Mouse (Mus musculus) embryonic facial prominence, embryonic 11.5 days (tissue): ENCODE results near the gene Atxn7l1. TPM values are rescaled to one million over a fixed set of nuclear protein-coding genes. Genes with fewer than 3 reads are reported as not detected.

Experiments
- ATAC-seq: fragments of 200-750 bp; cut with Nextera tagmentation; replicated peaks from 2 replicates; pipeline ENCODE4 v1.8.0; 2017; ENCODE audit warnings: low read depth; ENCODE audit not compliant: insufficient number of reproducible peaks, low FRiP score, low TSS enrichment
- DNase-seq: peaks from one replicate; pipeline ENCODE4 v3.0.0-alpha.2; 2015; ENCODE audit warnings: low spot score
- H3K27ac ChIP-seq: fragments of 300-500 bp; sonication (generic); replicated peaks from 2 replicates; pipeline ENCODE4 v1.5.1; 2014; ENCODE audit warnings: mild to moderate bottlenecking, low read depth, low read length, control low read depth
- H3K27me3 ChIP-seq: fragments of 300-500 bp; sonication (generic); 2 replicates; pipeline ENCODE4 v1.6.1; 2014; ENCODE audit warnings: mild to moderate bottlenecking, low read length, moderate library complexity, mixed read lengths; ENCODE audit not compliant: control insufficient read depth, insufficient read depth
- H3K36me3 ChIP-seq: fragments of 300-500 bp; sonication (generic); replicated peaks from 2 replicates; pipeline ENCODE4 v1.6.1; 2014; ENCODE audit warnings: low read depth, mild to moderate bottlenecking, low read length, moderate library complexity, mixed read lengths; ENCODE audit not compliant: control insufficient read depth, insufficient read depth
- H3K4me1 ChIP-seq: fragments of 300-500 bp; sonication (generic); 2 replicates; pipeline ENCODE4 v1.6.1; 2014; ENCODE audit warnings: low read length, mixed read lengths; ENCODE audit not compliant: control insufficient read depth, insufficient read depth
- H3K4me2 ChIP-seq: fragments of 300-500 bp; sonication (generic); 2 replicates; pipeline ENCODE4 v1.6.1; 2014; ENCODE audit warnings: low read depth, mild to moderate bottlenecking, control low read depth, low read length, moderate library complexity
- H3K4me3 ChIP-seq: fragments of 300-500 bp; sonication (generic); 2 replicates; pipeline ENCODE4 v1.5.1; 2014; ENCODE audit warnings: low read depth, low read length, control low read depth
- H3K9ac ChIP-seq: fragments of 300-500 bp; sonication (generic); replicated peaks from 2 replicates; pipeline ENCODE4 v1.6.1; 2014; ENCODE audit warnings: mild to moderate bottlenecking, control low read depth, low read length
- H3K9me3 ChIP-seq: fragments of 300-500 bp; sonication (generic); replicated peaks from 2 replicates; pipeline ENCODE4 v1.6.1; 2016; ENCODE audit warnings: mild to moderate bottlenecking, low read length, inconsistent platforms, mixed read lengths; ENCODE audit not compliant: control insufficient read depth
- WGBS: fragments of 180-500 bp; shearing (Covaris S2); extraction: QIAGEN DNeasy Blood & Tissue Kit; methylation state at CpG from one replicate; pipeline ENCODE4 v1.1.7; 2014; 5-methylcytosine and 5-hydroxymethylcytosine counted together
- polyA plus RNA-seq: library from polyadenylated mRNA; unstranded; fragments of >200 nt; fragmentation: Nextera tagmentation; extraction: Ambion mirVana; gene quantifications from 2 replicates; pipeline ENCODE4 v1.2.1, GENCODE M21; 2014

The Atxn7l1 gene
- polyA plus RNA-seq, 1 experiment from 2014 or later, result 18.9 TPM

DNA sequence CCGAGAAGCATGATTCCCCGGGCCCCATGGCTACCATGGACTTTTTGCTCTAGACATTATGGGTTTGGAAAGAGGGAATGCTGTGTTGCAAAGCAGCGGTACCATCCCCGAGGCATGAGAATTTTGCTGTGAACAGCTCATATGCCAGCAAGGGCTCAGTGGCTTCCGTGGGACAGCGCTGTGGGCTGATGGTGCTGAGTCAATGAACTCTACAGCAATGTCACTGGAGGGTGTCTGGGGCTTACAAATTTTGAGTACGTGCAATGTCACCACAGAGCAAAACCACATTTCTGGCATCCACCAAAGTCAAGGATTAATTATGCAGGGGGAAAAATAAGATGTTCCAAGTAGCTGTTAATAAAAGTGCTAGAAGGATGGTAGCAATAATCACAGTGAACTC is 42.6 kb downstream of the Atxn7l1 start:
- H3K4me1 ChIP-seq, result peaks cover 3% of the 10 kb centered on the region; the same call in 1 of the 2 replicates
- H3K4me3 ChIP-seq, result no peak overlapping the region
- H3K27me3 ChIP-seq, result no peaks in the 10 kb centered on the region
- no peak overlapping the region for H3K9ac ChIP-seq
- DNase-seq (no peak), ATAC-seq (no peak)
- H3K4me2 ChIP-seq, result no peak overlapping the region
- no peaks in the 10 kb centered on the region for H3K9me3 ChIP-seq
- no peaks in the 10 kb centered on the region for H3K36me3 ChIP-seq
- WGBS, result 92% methylated on average over 7 of the region's 7 CpGs
- no peak overlapping the region for H3K27ac ChIP-seq

GRCm38 (mm10) chr12:33190633-33191032 is 43.1 kb downstream of the Atxn7l1 start:
- ATAC-seq (no peak), DNase-seq (no peak)
- H3K36me3 ChIP-seq, result no peaks in the 10 kb centered on the region
- H3K27me3 ChIP-seq, result no peaks in the 10 kb centered on the region
- H3K4me3 ChIP-seq, result no peak overlapping the region
- H3K4me1 ChIP-seq, result peaks cover 3% of the 10 kb centered on the region; the same call in 1 of the 2 replicates
- no peaks in the 10 kb centered on the region for H3K9me3 ChIP-seq
- 71% methylated on average over 6 of the region's 6 CpGs for WGBS
- H3K27ac ChIP-seq, result no peak overlapping the region
- H3K4me2 ChIP-seq, result no peak overlapping the region
- H3K9ac ChIP-seq, result no peak overlapping the region

GRCm38 (mm10) chr12:33193408-33193901 is 46.0 kb downstream of the Atxn7l1 start:
- no peak overlapping the region for H3K4me3 ChIP-seq
- ATAC-seq (no peak), DNase-seq (peak; percentile 20)
- WGBS, result 49% methylated on average over 11 of the region's 11 CpGs
- H3K9me3 ChIP-seq, result no peaks in the 10 kb centered on the region
- H3K36me3 ChIP-seq, result no peaks in the 10 kb centered on the region
- H3K27me3 ChIP-seq, result no peaks in the 10 kb centered on the region
- H3K4me1 ChIP-seq, result peaks cover 3% of the 10 kb centered on the region; the same call in 1 of the 2 replicates
- H3K27ac ChIP-seq, result no peak overlapping the region
- no peak overlapping the region for H3K9ac ChIP-seq
- H3K4me2 ChIP-seq, result no peak overlapping the region

- no peak for DNase-seq
Measured at GRCm38 (mm10) chr12:33195175-33195574, 47.7 kb downstream of the Atxn7l1 start.

DNA sequence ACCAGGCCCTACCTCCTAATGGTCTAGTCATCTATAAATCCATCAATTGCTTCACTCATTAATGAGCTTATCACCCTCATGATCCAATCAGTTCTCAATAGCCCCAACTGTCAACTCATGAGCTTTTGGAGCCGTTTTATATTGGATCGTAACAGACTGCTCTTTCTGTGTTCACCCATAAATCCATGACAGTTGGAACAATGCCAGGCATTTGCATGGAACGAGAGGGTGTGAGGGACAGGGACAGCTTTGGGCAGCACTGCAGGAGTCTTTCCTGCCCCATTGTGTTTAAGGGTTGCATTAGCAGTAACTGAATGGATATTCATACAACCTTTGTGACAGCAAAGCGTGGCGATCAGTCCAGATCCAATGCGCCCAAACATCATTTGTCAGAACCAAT is 49.8 kb downstream of the Atxn7l1 start:
- Histone ChIP-seq H3K27ac (no peak overlapping the region), H3K36me3 (no peaks in the 10 kb centered on the region), H3K27me3 (no peaks in the 10 kb centered on the region), H3K9ac (no peak overlapping the region), H3K9me3 (no peaks in the 10 kb centered on the region), H3K4me3 (no peak overlapping the region), H3K4me2 (no peak overlapping the region), H3K4me1 (peaks cover 3% of the 10 kb centered on the region; the same call in 1 of the 2 replicates)
- DNase-seq (no peak), ATAC-seq (no peak)
- WGBS, result 76% methylated on average over 6 of the region's 6 CpGs

More at GRCm38 (mm10) chr12:33195175-33195574, 47.7 kb downstream of the Atxn7l1 start:
- no peak for ATAC-seq
- no peak overlapping the region for H3K27ac ChIP-seq
- H3K9me3 ChIP-seq, result no peaks in the 10 kb centered on the region
- H3K9ac ChIP-seq, result no peak overlapping the region
- H3K4me3 ChIP-seq, result no peak overlapping the region
- no peaks in the 10 kb centered on the region for H3K36me3 ChIP-seq
- no peak overlapping the region for H3K4me2 ChIP-seq
- WGBS, result 48% methylated on average over 8 of the region's 8 CpGs
- peaks cover 3% of the 10 kb centered on the region; the same call in 1 of the 2 replicates for H3K4me1 ChIP-seq
- no peaks in the 10 kb centered on the region for H3K27me3 ChIP-seq

DNA sequence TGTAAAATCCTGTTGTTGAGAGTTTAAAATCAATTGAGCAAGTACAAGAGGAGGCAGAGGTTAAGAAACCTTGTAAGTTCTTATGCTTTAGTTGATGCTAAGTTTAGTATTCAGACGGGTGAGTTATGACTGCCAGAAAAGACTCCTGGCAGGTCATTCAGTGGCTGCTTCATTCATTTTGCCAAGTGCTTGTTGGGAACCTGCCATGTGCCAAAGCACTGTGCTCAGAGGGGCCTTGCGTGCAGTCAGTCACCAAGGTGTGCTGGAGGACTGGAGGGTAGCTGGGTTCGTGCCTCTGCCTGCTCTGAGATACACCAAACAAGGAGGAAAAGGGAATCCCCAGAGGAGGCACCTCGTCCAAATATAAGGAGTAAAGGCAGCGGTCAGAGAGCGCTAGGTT is 50.3 kb downstream of the Atxn7l1 start:
- Histone ChIP-seq H3K27ac (no peak overlapping the region), H3K9me3 (no peaks in the 10 kb centered on the region), H3K27me3 (no peaks in the 10 kb centered on the region), H3K4me2 (no peak overlapping the region), H3K4me1 (peaks cover 3% of the 10 kb centered on the region; the same call in 1 of the 2 replicates), H3K36me3 (no peaks in the 10 kb centered on the region), H3K4me3 (no peak overlapping the region), H3K9ac (no peak overlapping the region)
- ATAC-seq, result no peak
- 83% methylated on average over 6 of the region's 6 CpGs for WGBS
- no peak for DNase-seq

DNA sequence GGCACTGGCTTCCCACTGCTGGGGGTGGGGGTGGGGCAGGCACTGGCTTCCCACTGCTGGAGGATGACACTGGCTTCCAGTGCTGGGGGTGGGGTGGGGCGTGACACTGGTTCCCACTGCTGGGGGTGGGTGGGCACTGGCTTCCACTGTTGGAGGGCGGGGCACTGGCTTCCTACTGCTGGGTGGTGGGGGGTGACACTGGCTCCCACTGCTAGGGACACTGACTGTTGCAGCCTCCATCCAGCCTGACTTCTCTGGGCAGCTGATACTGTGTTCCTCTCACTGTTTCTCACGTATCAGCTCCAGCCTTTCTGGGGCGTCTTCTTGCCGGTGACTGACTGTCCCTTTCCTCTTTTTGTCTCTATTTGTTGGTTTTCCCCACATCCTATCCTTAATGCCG is 53.6 kb downstream of the Atxn7l1 start:
- Histone ChIP-seq H3K9me3 (no peaks in the 10 kb centered on the region), H3K4me3 (no peak overlapping the region), H3K9ac (no peak overlapping the region), H3K27me3 (no peaks in the 10 kb centered on the region), H3K4me1 (no peaks in the 10 kb centered on the region), H3K36me3 (no peaks in the 10 kb centered on the region), H3K27ac (no peak overlapping the region), H3K4me2 (no peak overlapping the region)
- 83% methylated on average over 6 of the region's 6 CpGs for WGBS
- no peak for ATAC-seq
- no peak for DNase-seq

DNA sequence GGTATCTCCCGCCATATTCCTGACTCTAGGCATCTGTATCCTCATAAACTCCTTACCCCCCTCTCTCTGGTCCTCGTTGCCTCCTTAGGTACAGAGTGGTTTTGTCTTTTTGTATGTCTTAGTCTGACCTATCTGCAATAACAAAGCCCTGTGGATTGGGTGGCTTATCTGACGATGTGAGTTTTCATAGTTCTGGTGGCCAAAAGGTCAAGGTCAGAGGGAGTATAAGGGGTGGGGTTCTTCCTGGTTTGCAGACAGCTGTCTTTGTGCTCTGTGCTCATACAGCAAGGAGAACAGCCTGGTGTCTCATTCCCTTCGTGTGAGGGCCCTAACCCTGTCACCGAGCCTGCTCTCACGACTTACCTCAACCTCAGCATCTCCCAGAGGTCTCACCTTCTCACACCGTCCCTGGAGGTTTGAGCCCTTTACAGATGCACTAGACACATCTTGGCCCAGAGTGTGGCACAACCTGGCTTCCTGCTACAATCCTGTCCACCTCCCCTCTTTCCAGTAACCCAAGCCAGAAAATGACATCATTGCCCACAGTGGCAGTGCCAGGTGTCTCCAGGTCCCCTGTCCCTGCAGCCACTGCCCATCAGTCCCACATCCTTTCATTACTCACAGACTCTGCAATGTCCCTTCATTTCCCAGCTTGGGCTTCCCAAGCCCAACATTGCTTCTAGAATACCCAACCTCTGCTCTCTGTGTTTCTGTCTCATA is 54.2 kb downstream of the Atxn7l1 start:
- no peaks in the 10 kb centered on the region for H3K36me3 ChIP-seq
- no peaks in the 10 kb centered on the region for H3K27me3 ChIP-seq
- WGBS, result 69% methylated on average over 7 of the region's 7 CpGs
- no peaks in the 10 kb centered on the region for H3K9me3 ChIP-seq
- H3K4me1 ChIP-seq, result no peaks in the 10 kb centered on the region
- H3K27ac ChIP-seq, result no peak overlapping the region
- no peak overlapping the region for H3K4me2 ChIP-seq
- H3K4me3 ChIP-seq, result no peak overlapping the region
- DNase-seq (no peak), ATAC-seq (no peak)
- H3K9ac ChIP-seq, result no peak overlapping the region
